Mouse (Mus musculus) thymus, adult 2 months (tissue): ENCODE measurements around the gene Pnmal1. TPM values are rescaled to one million over a fixed set of nuclear protein-coding genes. Genes with fewer than 3 reads are reported as not detected.

ENCODE experiments used
- DNase-seq: peaks from one replicate; pipeline ENCODE4 v3.0.0; 2021
- H3K27ac ChIP-seq: fragments of 200-500 bp; 2 replicates; pipeline ENCODE4 v1.5.1; 2012; ENCODE audit warnings: low read length, control low read depth; ENCODE audit not compliant: control insufficient read depth, insufficient read depth
- H3K27me3 ChIP-seq: fragments of 200-500 bp; 2 replicates; pipeline ENCODE4 v1.6.1; 2012; ENCODE audit warnings: mild to moderate bottlenecking, low read length, moderate library complexity, mixed read lengths; ENCODE audit not compliant: control insufficient read depth, insufficient read depth
- H3K36me3 ChIP-seq: fragments of 200-500 bp; 2 replicates; pipeline ENCODE4 v1.6.1; 2012; ENCODE audit warnings: mild to moderate bottlenecking, low read length, moderate library complexity; ENCODE audit not compliant: control insufficient read depth, insufficient read depth
- H3K4me1 ChIP-seq: fragments of 200-500 bp; replicated peaks from 2 replicates; pipeline ENCODE4 v1.6.1; 2012; ENCODE audit warnings: low read length; ENCODE audit not compliant: control insufficient read depth, insufficient read depth
- H3K4me3 ChIP-seq: fragments of 200-500 bp; 2 replicates; pipeline ENCODE4 v1.5.1; 2012; ENCODE audit warnings: mild to moderate bottlenecking, low read length, control low read depth, moderate library complexity; ENCODE audit not compliant: control insufficient read depth, insufficient read depth
- CTCF ChIP-seq: fragments of 200-500 bp; IDR thresholded peaks from 2 replicates; pipeline ENCODE4 v1.5.1; 2012; ENCODE audit warnings: mild to moderate bottlenecking, control low read depth, low read length, moderate library complexity, borderline replicate concordance; ENCODE audit not compliant: control insufficient read depth, poor library complexity, insufficient read depth; ENCODE audit errors: extremely low read depth
- POLR2A ChIP-seq: fragments of 200-500 bp; IDR thresholded peaks from 2 replicates; pipeline ENCODE4 v1.6.1; 2012; ENCODE audit warnings: mild to moderate bottlenecking, low read length, control low read depth, moderate library complexity; ENCODE audit not compliant: control insufficient read depth, poor library complexity, insufficient read depth; ENCODE audit errors: extremely low read depth
- WGBS: fragments of 180-500 bp; shearing (Covaris S2); methylation state at CpG from one replicate; pipeline ENCODE4 v1.1.7; 2018; 5-methylcytosine and 5-hydroxymethylcytosine counted together
- polyA plus RNA-seq: library from polyadenylated mRNA; depleted of rRNA; stranded (reverse); fragments of >200 nt; gene quantifications from 2 replicates; pipeline ENCODE4 v1.2.3, GENCODE M21; 2012

Gene Pnmal1
- polyA plus RNA-seq, 1 experiment: not detected

DNA sequence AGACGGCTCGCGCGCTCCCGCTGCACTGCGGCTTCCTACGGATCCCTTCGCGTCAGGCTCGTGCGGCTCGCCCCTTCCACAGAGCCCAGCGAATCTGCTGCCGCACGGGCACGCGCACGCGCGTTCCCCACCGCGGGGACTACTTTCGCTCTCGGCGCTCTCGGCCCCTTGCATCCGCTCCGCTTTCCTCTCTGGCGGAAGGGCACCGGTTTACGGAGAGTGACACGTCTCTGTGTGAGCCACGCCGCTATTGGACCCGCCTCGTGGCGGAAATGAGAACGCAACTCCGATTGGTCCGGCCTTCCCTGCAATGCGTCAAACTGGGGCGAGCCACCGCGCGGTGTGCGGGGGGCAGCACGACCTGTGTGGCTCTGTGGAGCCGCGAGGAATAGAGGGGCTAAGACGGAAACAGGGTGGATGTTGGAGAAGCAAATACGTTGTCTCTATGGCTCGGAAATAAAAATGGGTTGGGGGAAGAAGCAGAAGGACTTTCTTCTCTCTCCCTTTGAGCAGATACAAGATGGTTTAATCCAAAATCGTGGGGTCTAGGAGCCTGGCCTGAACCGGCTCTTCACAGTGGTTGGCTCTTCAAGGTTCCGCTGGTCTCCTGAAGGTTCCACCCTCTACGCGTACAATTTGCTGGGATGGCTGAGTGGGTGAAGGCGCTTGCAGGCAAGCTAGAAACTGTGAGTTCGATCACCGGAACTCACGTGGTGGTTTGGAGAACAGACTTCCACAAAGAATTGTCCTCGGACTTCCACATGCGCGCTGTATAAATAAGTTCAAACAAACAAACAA lies 35.2 kb upstream of the Pnmal1 start, which contains the start of gene Calm3:
Gene Calm3, minus strand, starts transcription at position 78 of the 798 bp plus-strand sequence.
- WGBS: 3% methylated on average over 64 of the region's 64 CpGs
- DNase-seq: peak; percentile 99
- Histone ChIP-seq H3K4me3 (peak within 1 kb of the TSS; percentile 79), H3K36me3 (0 out of 2 replicates have a peak, but pooled peaks cover 3% of the 10 kb centered on the region), H3K27me3 (no peaks in the 10 kb centered on the region), H3K27ac (peak within 1 kb of the TSS; percentile 87), H3K4me1 (peaks cover 18% of the 10 kb centered on the region)
- TF ChIP-seq CTCF (peak; percentile 54; the same call in 1 of the 2 replicates), POLR2A (peak; percentile 49)

GRCm38 (mm10) chr7:16928341-16928740 lies 31.1 kb upstream of the Pnmal1 start:
- Histone ChIP-seq H3K27me3 (no peaks in the 10 kb centered on the region), H3K27ac (no peak overlapping the region), H3K4me1 (0 out of 2 replicates have a peak, but pooled peaks cover 2% of the 10 kb centered on the region), H3K4me3 (no peak overlapping the region), H3K36me3 (no peaks in the 10 kb centered on the region)
- DNase-seq: no peak
- TF ChIP-seq POLR2A (no peak), CTCF (no peak)
- 14% methylated on average over 2 of the region's 2 CpGs for WGBS

DNA sequence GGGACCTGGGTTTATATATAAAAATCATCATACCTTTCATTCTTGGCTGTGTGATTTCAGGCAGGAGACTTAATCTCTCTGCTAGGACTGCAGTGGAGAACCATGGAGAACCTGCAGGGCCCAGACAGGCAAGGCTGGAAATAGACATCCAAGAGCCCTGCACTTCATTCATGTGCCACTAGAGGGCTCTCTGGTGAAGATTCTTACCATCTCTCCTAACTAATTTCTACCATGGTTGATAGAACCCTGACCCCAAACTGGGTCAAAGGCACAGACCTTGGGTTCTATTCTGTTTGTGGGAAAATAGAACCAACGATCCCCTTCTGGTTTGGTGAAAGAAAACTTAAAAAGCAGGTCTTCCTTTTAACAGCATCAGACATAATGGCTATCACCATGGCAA lies 28.6 kb upstream of the Pnmal1 start:
- H3K36me3 ChIP-seq: no peaks in the 10 kb centered on the region
- WGBS: 8% methylated on average over 1 of the region's 1 CpGs
- peak; percentile 70 for DNase-seq
- H3K27me3 ChIP-seq: no peaks in the 10 kb centered on the region
- no peak overlapping the region for H3K27ac ChIP-seq
- no peaks in the 10 kb centered on the region for H3K4me1 ChIP-seq
- TF ChIP-seq CTCF (no peak), POLR2A (no peak)
- no peak overlapping the region for H3K4me3 ChIP-seq

DNA sequence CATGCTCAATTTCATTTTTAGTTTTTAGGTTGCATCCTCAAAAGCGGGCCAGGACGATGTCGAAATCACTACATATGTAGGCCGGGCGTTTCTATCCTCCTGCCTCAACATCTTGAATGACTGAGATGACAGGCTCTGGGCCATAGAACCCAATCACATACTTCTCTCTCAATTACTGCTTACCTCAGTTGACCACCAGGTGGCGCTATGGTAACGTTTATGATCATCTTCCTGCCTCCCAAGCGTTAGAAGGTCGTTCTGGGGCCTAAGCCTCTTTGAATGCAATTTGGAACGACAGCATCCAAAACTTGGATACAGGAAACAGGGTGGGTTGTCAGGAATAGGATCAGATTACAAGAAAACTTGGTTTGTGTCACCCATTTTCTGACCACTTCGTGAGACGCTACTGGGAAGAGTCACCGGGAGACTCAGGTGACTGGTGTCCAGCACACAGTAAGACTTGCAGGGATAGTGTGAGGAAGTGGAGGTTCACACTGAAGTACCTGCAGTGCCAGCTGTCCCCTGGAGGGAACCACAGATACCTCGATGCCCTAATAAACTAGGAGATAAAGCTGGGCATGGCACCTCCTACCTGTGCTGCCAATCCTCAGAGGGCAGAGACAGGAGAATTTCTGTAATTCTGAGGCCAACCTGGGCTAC lies 27.4 kb upstream of the Pnmal1 start:
- Histone ChIP-seq H3K27me3 (no peaks in the 10 kb centered on the region), H3K36me3 (no peaks in the 10 kb centered on the region), H3K27ac (no peak overlapping the region), H3K4me1 (no peaks in the 10 kb centered on the region), H3K4me3 (no peak overlapping the region)
- DNase-seq: peak; percentile 80
- 24% methylated on average over 14 of the region's 14 CpGs for WGBS
- TF ChIP-seq POLR2A: no peak
- TF ChIP-seq CTCF: no peak

- Histone ChIP-seq H3K27me3 (no peaks in the 10 kb centered on the region), H3K4me3 (no peak overlapping the region), H3K27ac (no peak overlapping the region), H3K36me3 (no peaks in the 10 kb centered on the region), H3K4me1 (no peaks in the 10 kb centered on the region)
- peak; percentile 65 for DNase-seq
- TF ChIP-seq POLR2A (no peak), CTCF (no peak)
- WGBS: 44% methylated on average over 14 of the region's 14 CpGs
Measured at GRCm38 (mm10) chr7:16932704-16933577, 26.5 kb upstream of the Pnmal1 start.

- no peaks in the 10 kb centered on the region for H3K27me3 ChIP-seq
- H3K36me3 ChIP-seq: no peaks in the 10 kb centered on the region
- H3K4me1 ChIP-seq: no peaks in the 10 kb centered on the region
- H3K4me3 ChIP-seq: no peak overlapping the region
- 49% methylated on average over 4 of the region's 4 CpGs for WGBS
- no peak overlapping the region for H3K27ac ChIP-seq
- TF ChIP-seq POLR2A: no peak
- peak; percentile 63; the same call in 1 of the 2 replicates for TF ChIP-seq CTCF
- DNase-seq: no peak
Measured at GRCm38 (mm10) chr7:16937312-16937711, 22.2 kb upstream of the Pnmal1 start.
